Mouse (Mus musculus) G1E (cell line): Measurements from ENCODE around the gene Med15.

Source experiments
- CTCF ChIP-seq: IDR thresholded peaks from 2 replicates; pipeline ENCODE4 v1.5.1; 2012; ENCODE audit warnings: low read depth, low read length, inconsistent platforms, mixed read lengths
- GATA1 ChIP-seq: IDR thresholded peaks from 2 replicates; pipeline ENCODE4 v1.6.1; 2012; ENCODE audit warnings: borderline replicate concordance, low read length, inconsistent platforms, mixed read lengths
- GATA2 ChIP-seq: IDR thresholded peaks from 2 replicates; pipeline ENCODE4 v1.6.1; 2012; ENCODE audit warnings: low read depth, low read length, inconsistent platforms, borderline replicate concordance
- POLR2AphosphoS5 ChIP-seq: IDR thresholded peaks from 2 replicates; pipeline ENCODE4 v1.6.1; 2012; ENCODE audit warnings: low read depth, low read length, inconsistent platforms; ENCODE audit not compliant: insufficient replicate concordance
- TAL1 ChIP-seq: conservative IDR thresholded peaks from 2 replicates; pipeline ENCODE4 v1.6.1; 2012; ENCODE audit warnings: low read depth, low read length, inconsistent platforms, mixed read lengths

- no peak for TF ChIP-seq CTCF
- TF ChIP-seq GATA1: no peak
- TF ChIP-seq POLR2AphosphoS5: no peak
- no peak for TF ChIP-seq GATA2
- no peak for TF ChIP-seq TAL1
Observed at GRCm38 (mm10) chr16:17753001-17753400, 20.3 kb upstream of the Med15 start.
